Mouse (Mus musculus) hindbrain, embryonic 16.5 days (tissue): ENCODE data around the gene Ckap4. TPM values are rescaled to one million over a fixed set of nuclear protein-coding genes. Genes with fewer than 3 reads are reported as not detected.

Experiments
- ATAC-seq: fragments of 200-750 bp; cut with Nextera tagmentation; 2 replicates; pipeline ENCODE4 v1.8.0; 2017; ENCODE audit warnings: moderate TSS enrichment, moderate library complexity
- H3K27ac ChIP-seq: fragments of 300-500 bp; sonication (generic); 2 replicates; pipeline ENCODE4 v1.5.1; 2014; ENCODE audit warnings: low read depth, mild to moderate bottlenecking, control low read depth, low read length, moderate library complexity
- H3K27me3 ChIP-seq: fragments of 300-500 bp; sonication (generic); replicated peaks from 2 replicates; pipeline ENCODE4 v1.6.1; 2014; ENCODE audit warnings: low read length; ENCODE audit not compliant: control insufficient read depth, insufficient read depth
- H3K36me3 ChIP-seq: fragments of 300-500 bp; sonication (generic); 2 replicates; pipeline ENCODE4 v1.6.1; 2014; ENCODE audit warnings: mild to moderate bottlenecking, low read length, moderate library complexity, mixed read lengths; ENCODE audit not compliant: control insufficient read depth, insufficient read depth
- H3K4me1 ChIP-seq: fragments of 300-500 bp; sonication (generic); 2 replicates; pipeline ENCODE4 v1.6.1; 2014; ENCODE audit warnings: low read depth, low read length; ENCODE audit not compliant: control insufficient read depth, insufficient read depth
- H3K4me2 ChIP-seq: fragments of 300-500 bp; sonication (generic); 2 replicates; pipeline ENCODE4 v1.6.1; 2014; ENCODE audit warnings: mild to moderate bottlenecking, low read length, control low read depth, moderate library complexity
- H3K4me3 ChIP-seq: fragments of 300-500 bp; sonication (generic); 2 replicates; pipeline ENCODE4 v1.5.1; 2014; ENCODE audit warnings: mild to moderate bottlenecking, low read length, control low read depth, moderate library complexity
- H3K9ac ChIP-seq: fragments of 300-500 bp; sonication (generic); 2 replicates; pipeline ENCODE4 v1.6.1; 2014; ENCODE audit warnings: low read depth, mild to moderate bottlenecking, control low read depth, low read length, moderate library complexity
- H3K9me3 ChIP-seq: fragments of 300-500 bp; sonication (generic); 2 replicates; pipeline ENCODE4 v1.6.1; 2014; ENCODE audit warnings: mild to moderate bottlenecking, low read length, moderate library complexity; ENCODE audit not compliant: control insufficient read depth
- WGBS: fragments of 180-500 bp; shearing (Covaris S2); extraction: QIAGEN DNeasy Blood & Tissue Kit; methylation state at CpG from one replicate; pipeline ENCODE4 v1.1.7; 2014; 5-methylcytosine and 5-hydroxymethylcytosine counted together
- polyA plus RNA-seq: library from polyadenylated mRNA; unstranded; fragments of >200 nt; fragmentation: Nextera tagmentation; extraction: Ambion mirVana; gene quantifications from 2 replicates; pipeline ENCODE4 v1.2.1, GENCODE M21; 2015

The Ckap4 gene
- polyA plus RNA-seq, 1 experiment from 2014 or later = 24.2 TPM

DNA sequence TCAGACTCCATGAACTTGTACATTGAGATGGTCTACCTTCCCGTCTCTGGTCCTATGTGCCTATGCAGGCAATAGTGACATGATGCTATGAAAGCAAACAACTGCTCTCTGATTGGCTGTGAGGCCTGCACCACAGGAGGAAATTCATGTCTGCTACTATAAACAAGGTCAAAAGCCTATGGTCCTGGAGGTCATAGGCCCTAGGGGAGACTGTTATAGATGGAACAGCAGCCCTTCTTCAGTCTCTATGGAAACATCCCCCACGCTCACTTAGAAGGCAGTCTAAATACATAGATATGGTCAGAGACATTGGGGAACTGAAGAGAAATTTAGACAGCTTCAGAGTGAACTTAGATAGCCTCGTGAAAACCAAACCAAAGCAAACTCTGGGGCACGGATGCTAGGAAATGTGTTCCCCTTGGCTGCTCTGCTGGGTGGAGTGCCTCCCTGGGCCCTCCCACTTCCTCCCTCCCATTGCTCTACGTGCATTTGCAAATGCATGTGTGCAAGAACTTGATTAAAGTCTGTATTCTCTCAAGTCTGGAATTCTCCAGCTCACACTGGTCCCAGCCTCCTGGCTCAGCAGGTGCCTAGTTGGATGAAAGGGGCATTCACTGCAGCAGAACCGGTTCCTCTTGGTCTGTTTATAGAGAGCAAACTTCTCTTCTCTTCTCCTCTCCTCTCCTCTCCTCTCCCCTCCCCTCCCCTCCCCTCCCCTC lies 20.6 kb upstream of the Ckap4 start:
- H3K4me1 ChIP-seq = no peaks in the 10 kb centered on the region
- H3K27ac ChIP-seq = no peak overlapping the region
- whole genome bisulfite sequencing = 35% methylated on average over 6 of the region's 6 CpGs
- H3K27me3 ChIP-seq = no peaks in the 10 kb centered on the region
- ATAC-seq = no peak
- no peaks in the 10 kb centered on the region; the same call in none of the 2 replicates for H3K9me3 ChIP-seq
- H3K9ac ChIP-seq = no peak overlapping the region
- no peak overlapping the region for H3K4me2 ChIP-seq
- no peaks in the 10 kb centered on the region for H3K36me3 ChIP-seq
- no peak overlapping the region for H3K4me3 ChIP-seq

DNA sequence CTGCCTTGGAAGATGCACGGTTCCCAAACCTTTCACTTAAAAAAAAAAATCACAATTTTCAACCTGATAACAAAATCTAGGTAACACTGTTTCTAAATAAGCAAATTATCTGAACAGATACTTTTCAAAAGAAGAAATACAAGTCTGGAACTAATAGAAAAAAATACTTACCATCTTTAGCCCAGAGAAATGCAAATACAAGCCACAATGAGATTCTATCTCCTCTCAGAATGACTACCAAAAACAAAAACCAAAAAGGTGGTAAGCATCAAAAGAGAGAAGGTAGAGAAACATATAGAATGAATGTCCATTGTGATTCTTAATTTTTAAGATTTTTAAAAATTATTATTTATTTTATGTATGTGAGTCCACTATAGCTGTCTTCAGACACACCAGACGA lies 18.6 kb upstream of the Ckap4 start:
- no peak overlapping the region for H3K9ac ChIP-seq
- no peak overlapping the region for H3K27ac ChIP-seq
- no peaks in the 10 kb centered on the region for H3K36me3 ChIP-seq
- no peak overlapping the region for H3K4me2 ChIP-seq
- no peak overlapping the region for H3K4me3 ChIP-seq
- no peak for ATAC-seq
- 95% methylated on average over 2 of the region's 2 CpGs for WGBS
- no peaks in the 10 kb centered on the region for H3K27me3 ChIP-seq
- no peaks in the 10 kb centered on the region for H3K4me1 ChIP-seq
- H3K9me3 ChIP-seq = no peaks in the 10 kb centered on the region

DNA sequence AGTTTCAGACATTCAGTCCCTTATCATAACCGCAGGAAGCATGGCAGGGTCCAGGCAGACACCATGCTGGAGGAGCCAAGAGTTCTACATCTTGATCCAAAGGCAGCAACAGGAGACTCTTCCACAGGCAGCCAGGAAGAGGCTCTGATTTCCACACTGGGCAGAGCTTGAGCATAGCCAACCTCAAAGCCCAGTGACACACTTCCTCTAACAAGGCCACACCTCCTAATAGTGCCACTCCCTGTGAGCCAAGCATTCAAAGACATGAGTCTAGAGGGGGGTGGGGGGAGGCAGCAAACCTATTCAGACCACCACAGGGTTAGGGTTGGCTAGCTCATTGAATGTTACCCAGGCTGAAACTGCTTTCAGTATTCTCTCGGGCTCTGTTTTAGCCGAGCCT lies 18.0 kb upstream of the Ckap4 start:
- Histone ChIP-seq H3K4me3 (no peak overlapping the region), H3K27ac (no peak overlapping the region), H3K4me1 (no peaks in the 10 kb centered on the region), H3K27me3 (no peaks in the 10 kb centered on the region), H3K9ac (no peak overlapping the region), H3K4me2 (no peak overlapping the region), H3K9me3 (no peaks in the 10 kb centered on the region), H3K36me3 (no peaks in the 10 kb centered on the region)
- 84% methylated on average over 3 of the region's 3 CpGs for WGBS
- no peak for ATAC-seq

DNA sequence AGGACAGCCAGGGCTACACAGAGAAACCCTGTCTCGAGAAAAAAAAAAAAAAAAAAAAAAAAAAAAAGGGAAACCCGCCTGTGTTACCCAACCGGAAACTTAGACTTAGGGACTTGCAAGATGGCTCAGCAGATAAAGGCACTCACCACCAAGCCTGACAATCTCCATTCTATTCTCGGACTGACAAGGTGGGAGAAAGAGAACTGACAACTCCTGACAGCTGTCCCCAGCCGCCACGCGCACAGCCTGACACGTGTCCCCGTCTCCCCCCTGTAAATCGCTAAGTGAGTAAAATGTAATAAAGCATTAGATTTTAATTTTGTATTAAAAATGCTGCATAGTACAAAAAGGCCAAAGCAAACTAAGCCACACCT lies 16.0 kb upstream of the Ckap4 start:
- Histone ChIP-seq H3K9me3 (no peaks in the 10 kb centered on the region), H3K27me3 (no peaks in the 10 kb centered on the region), H3K4me2 (no peak overlapping the region), H3K36me3 (no peaks in the 10 kb centered on the region), H3K4me3 (no peak overlapping the region), H3K27ac (no peak overlapping the region), H3K4me1 (no peaks in the 10 kb centered on the region), H3K9ac (no peak overlapping the region)
- WGBS = 84% methylated on average over 10 of the region's 10 CpGs
- no peak for ATAC-seq

DNA sequence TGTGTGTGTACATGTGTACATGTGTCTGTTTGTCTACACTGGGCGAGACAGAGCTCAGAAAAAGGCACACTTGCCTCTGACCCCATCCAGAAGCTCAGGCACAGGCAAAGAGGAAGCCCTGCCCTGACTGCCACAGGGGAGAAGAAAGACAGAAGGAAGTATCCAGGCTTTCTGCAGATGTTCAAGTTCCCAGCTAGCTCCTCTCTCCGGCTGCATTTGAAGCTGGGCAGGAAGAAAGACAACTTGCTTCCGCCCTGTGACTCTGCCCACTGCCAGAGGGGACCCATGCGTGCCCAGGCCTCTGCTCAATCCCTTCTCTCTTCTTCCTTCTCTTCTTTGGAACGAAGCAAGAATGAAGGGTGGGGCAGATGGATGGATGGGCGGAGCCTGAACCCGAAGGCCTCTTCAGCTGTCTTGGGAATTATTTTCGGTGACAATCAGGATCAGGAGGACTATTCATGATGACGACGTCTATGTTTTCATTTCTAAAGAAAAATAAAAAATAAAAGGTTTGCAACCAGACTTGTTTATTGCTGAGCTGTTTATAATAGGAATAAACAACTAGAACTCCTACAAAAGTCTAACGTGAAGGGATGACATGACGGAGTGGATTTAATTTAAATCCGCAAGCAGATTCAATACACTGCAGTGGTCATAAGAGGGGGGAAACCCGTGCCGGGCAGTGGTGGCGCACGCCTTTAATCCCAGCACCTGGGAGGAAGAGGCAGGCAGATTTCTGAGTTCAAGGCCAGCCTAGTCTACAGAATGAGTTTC lies 15.5 kb upstream of the Ckap4 start:
- no peak overlapping the region for H3K4me2 ChIP-seq
- H3K4me3 ChIP-seq = no peak overlapping the region
- H3K4me1 ChIP-seq = no peaks in the 10 kb centered on the region
- H3K9ac ChIP-seq = no peak overlapping the region
- H3K27ac ChIP-seq = no peak overlapping the region
- no peaks in the 10 kb centered on the region for H3K27me3 ChIP-seq
- no peaks in the 10 kb centered on the region for H3K36me3 ChIP-seq
- WGBS = 79% methylated on average over 17 of the region's 17 CpGs
- ATAC-seq = no peak
- no peaks in the 10 kb centered on the region for H3K9me3 ChIP-seq

DNA sequence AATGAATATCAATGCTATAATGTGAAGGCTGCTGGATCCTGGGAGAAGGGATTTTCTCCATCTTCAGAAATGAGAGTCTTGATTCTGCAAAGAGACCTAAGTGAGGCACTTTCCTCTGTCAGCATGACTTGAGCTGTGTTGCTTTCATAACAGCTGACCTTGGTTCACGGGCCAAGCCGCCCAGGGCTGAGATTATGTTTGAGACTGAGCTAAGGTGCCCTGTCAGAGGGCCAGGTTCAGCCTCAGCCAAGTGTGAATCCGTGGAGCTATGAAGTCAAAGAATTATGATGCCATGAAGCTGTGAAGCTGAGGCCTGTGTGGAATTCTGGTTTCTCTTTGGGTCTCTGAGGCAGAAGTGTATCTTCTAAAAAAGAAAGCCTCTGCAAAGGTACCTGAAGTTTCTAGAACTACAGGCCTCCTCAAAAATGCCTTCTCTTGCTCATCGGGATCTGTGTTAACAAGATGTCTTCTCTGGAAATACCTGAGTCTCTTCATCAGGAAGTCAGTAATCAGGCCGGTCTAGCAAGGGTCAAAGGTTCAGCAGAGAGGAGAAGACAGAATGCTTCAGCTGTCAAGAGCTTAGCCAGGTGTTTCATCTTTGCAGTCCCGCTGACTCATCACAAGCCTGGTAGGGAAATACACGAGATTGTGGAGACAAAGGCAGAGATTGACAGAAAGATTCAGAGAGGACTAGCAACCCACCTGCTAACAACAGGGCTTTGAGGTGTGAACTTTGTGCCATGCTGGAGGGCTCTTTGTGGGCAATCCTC lies 11.2 kb upstream of the Ckap4 start:
- Histone ChIP-seq H3K36me3 (no peaks in the 10 kb centered on the region), H3K4me1 (no peaks in the 10 kb centered on the region)

DNA sequence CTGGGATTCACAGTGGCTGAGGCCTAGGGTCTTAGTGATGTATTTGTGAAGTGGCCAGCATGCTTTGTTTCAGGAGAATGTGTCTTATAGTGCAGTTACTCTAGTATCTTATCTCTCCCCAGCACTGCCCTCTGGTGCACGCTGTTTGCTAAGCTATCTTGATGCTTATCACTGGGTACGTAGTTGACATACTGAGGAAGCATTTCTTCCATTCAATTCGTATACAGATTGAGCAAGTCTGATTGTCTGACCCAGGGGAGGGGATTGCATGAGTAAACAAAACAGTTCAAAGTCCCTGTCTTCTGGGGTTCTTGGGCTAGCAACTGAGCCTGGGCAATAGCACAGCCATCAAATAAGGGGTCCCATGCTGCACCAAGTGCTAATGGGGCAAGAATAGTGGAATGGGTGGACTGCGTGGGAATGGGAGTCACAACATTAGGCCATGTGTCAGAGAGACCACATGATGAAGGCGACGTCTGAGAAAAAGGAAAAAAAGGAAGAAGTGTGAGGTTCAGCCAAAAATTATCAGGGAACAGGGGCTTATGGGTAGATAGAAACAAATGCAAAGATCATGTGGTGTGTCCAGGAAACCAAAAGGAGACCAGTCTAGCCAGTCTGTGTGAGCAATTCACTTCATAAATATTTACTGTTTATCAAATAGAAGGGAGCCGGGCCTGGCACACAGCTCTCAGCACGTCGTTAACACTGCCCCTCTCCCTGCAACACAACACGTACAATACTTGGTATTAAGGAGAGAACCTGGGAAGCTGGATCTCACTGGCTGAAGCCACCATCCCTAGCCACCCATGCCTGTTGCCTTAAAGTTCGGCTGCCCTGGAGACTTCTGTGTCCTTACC lies 9.2 kb upstream of the Ckap4 start:
- Histone ChIP-seq H3K27ac (no peak overlapping the region), H3K27me3 (no peaks in the 10 kb centered on the region), H3K4me2 (no peak overlapping the region), H3K4me3 (no peak overlapping the region), H3K4me1 (no peaks in the 10 kb centered on the region), H3K36me3 (no peaks in the 10 kb centered on the region), H3K9ac (no peak overlapping the region), H3K9me3 (no peaks in the 10 kb centered on the region)
- no peak for ATAC-seq
- WGBS = 78% methylated on average over 11 of the region's 11 CpGs

More for the DNA sequence above, 11.2 kb upstream of the Ckap4 start:
- no peak overlapping the region for H3K9ac ChIP-seq
- H3K4me3 ChIP-seq = no peak overlapping the region
- H3K27ac ChIP-seq = no peak overlapping the region
- H3K4me2 ChIP-seq = no peak overlapping the region
- no peaks in the 10 kb centered on the region for H3K27me3 ChIP-seq
- H3K9me3 ChIP-seq = no peaks in the 10 kb centered on the region
- ATAC-seq = no peak
- WGBS = 77% methylated on average over 7 of the region's 7 CpGs

DNA sequence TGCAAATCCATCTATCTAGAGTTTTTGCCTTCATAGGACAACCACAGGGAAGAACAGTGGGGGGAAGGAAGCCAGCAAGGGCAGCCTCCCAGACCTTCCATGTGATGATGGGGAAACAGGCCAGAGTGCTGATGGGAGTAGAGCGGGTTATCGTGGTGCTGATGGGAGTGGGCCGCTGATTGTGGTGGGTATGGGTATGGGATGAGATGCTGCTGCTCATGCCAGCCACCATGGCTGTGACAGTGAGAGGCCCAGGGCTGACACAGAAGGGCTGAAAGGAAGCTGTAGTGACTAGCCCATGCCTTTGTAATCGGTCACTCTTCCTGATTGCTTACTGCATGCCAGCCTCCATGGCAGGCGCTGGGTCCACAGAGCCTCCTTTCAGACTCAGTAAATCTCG lies 5.8 kb upstream of the Ckap4 start:
- Histone ChIP-seq H3K27me3 (no peaks in the 10 kb centered on the region), H3K4me2 (no peak overlapping the region), H3K4me3 (no peak overlapping the region), H3K27ac (no peak overlapping the region), H3K9ac (no peak overlapping the region), H3K36me3 (no peaks in the 10 kb centered on the region), H3K9me3 (no peaks in the 10 kb centered on the region), H3K4me1 (no peaks in the 10 kb centered on the region; the same call in 1 of the 2 replicates)
- no peak for ATAC-seq
- WGBS = 93% methylated on average over 6 of the region's 6 CpGs
